Mouse (Mus musculus) heart, embryonic 16.5 days (tissue): ENCODE results near the gene Tlk2. TPM values are rescaled to one million over a fixed set of nuclear protein-coding genes. Genes with fewer than 3 reads are reported as not detected.

Experiments
- ATAC-seq: fragments of 200-750 bp; cut with Nextera tagmentation; replicated peaks from 2 replicates; pipeline ENCODE4 v1.8.0; 2017; ENCODE audit warnings: moderate number of reproducible peaks; ENCODE audit not compliant: insufficient read depth, low FRiP score; ENCODE audit errors: extremely low read depth
- H3K27ac ChIP-seq: fragments of 300-500 bp; sonication (generic); 2 replicates; pipeline ENCODE4 v1.5.1; 2014; ENCODE audit warnings: mild to moderate bottlenecking, low read length, control low read depth, moderate library complexity
- H3K27me3 ChIP-seq: fragments of 300-500 bp; sonication (generic); 2 replicates; pipeline ENCODE4 v1.6.1; 2014; ENCODE audit warnings: low read length, mixed read lengths; ENCODE audit not compliant: control insufficient read depth, insufficient read depth
- H3K36me3 ChIP-seq: fragments of 300-500 bp; sonication (generic); 2 replicates; pipeline ENCODE4 v1.6.1; 2014; ENCODE audit not compliant: control insufficient read depth, insufficient read depth
- H3K4me1 ChIP-seq: fragments of 300-500 bp; sonication (generic); 2 replicates; pipeline ENCODE4 v1.6.1; 2014; ENCODE audit warnings: low read length, mixed read lengths; ENCODE audit not compliant: control insufficient read depth, insufficient read depth
- H3K4me2 ChIP-seq: fragments of 300-500 bp; sonication (generic); 2 replicates; pipeline ENCODE4 v1.6.1; 2014; ENCODE audit warnings: low read depth, mild to moderate bottlenecking, control low read depth, low read length
- H3K4me3 ChIP-seq: fragments of 300-500 bp; sonication (generic); 2 replicates; pipeline ENCODE4 v1.5.1; 2014; ENCODE audit warnings: mild to moderate bottlenecking, control low read depth, low read length
- H3K9ac ChIP-seq: fragments of 300-500 bp; sonication (generic); 2 replicates; pipeline ENCODE4 v1.6.1; 2014; ENCODE audit warnings: low read length, control low read depth
- H3K9me3 ChIP-seq: fragments of 300-500 bp; sonication (generic); replicated peaks from 2 replicates; pipeline ENCODE4 v1.6.1; 2016; ENCODE audit warnings: low read length; ENCODE audit not compliant: control insufficient read depth
- WGBS: fragments of 180-500 bp; shearing (Covaris S2); extraction: QIAGEN DNeasy Blood & Tissue Kit; methylation state at CpG from one replicate; pipeline ENCODE4 v1.1.7; 2014; 5-methylcytosine and 5-hydroxymethylcytosine counted together
- polyA plus RNA-seq: library from polyadenylated mRNA; unstranded; fragments of >200 nt; fragmentation: Nextera tagmentation; extraction: Ambion mirVana; gene quantifications from 2 replicates; pipeline ENCODE4 v1.2.1, GENCODE M21; 2015

Gene Tlk2
- polyA plus RNA-seq, 1 experiment from 2014 or later = 12.9 TPM

DNA sequence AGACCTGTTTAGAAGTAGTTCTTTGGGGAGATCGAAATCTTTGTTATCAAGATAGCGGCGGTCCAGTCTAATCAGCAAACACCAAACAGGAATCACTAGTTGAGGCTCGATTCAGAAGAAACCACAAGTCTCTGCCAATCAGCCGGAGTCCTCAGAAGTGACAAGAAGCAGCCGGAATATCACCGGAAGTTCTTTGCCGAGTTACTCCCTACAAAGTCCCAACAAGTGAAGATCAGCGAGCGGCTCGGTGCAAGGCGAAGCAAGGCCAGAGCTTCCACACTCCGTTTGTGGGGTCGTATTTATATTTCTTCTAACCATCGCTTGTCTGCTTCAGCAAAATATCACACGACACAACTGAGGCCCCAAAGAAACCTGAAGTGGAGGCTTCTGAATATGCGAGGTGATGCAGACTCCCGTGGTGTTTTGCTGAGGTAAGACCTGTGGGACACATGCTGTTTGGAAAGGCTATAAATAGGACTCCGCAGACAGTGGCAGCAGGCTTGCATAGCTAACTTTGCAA is 21.8 kb upstream of the Tlk2 start:
- H3K9me3 ChIP-seq = no peaks in the 10 kb centered on the region
- peak overlapping the region; percentile 9 for H3K4me3 ChIP-seq
- peak overlapping the region; percentile 78 for H3K27ac ChIP-seq
- H3K4me1 ChIP-seq = peaks cover 21% of the 10 kb centered on the region
- peak overlapping the region; percentile 44 for H3K4me2 ChIP-seq
- peak overlapping the region; percentile 34 for H3K9ac ChIP-seq
- H3K27me3 ChIP-seq = no peaks in the 10 kb centered on the region
- no peaks in the 10 kb centered on the region for H3K36me3 ChIP-seq
- WGBS = 53% methylated on average over 19 of the region's 19 CpGs
- ATAC-seq = 0 out of 2 replicates have a peak, but pooled peaks have one; percentile 16

DNA sequence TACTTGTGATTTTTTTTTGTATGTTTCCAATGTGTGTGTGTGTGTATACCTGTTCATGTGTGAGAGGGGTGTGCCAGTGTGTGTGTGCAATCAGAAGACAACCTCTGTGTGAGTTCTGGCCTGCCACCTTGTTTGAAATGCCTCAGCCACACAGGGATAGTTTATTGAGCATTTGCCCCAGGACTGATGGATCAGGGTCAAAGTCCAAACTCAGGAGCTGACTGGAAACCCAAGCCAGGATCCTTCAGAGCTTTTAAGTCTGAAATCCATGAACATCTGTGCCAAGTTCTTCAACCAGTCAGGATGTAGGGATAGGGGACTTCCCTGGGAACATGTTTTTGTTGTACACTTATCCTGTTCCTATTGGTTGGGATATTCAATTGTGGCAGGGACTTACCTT is 20.6 kb upstream of the Tlk2 start:
- H3K36me3 ChIP-seq = no peaks in the 10 kb centered on the region
- H3K4me3 ChIP-seq = no peak overlapping the region
- no peak for ATAC-seq
- no peak overlapping the region for H3K9ac ChIP-seq
- H3K27ac ChIP-seq = no peak overlapping the region
- peaks cover 5% of the 10 kb centered on the region for H3K9me3 ChIP-seq
- peaks cover 16% of the 10 kb centered on the region for H3K4me1 ChIP-seq
- H3K4me2 ChIP-seq = no peak overlapping the region
- no peaks in the 10 kb centered on the region for H3K27me3 ChIP-seq

GRCm38 (mm10) chr11:105159673-105160360 is 18.8 kb upstream of the Tlk2 start:
- Histone ChIP-seq H3K4me2 (no peak overlapping the region), H3K27me3 (0 out of 2 replicates have a peak, but pooled peaks cover 2% of the 10 kb centered on the region), H3K4me3 (no peak overlapping the region), H3K27ac (no peak overlapping the region), H3K9me3 (peaks cover 10% of the 10 kb centered on the region), H3K36me3 (no peaks in the 10 kb centered on the region), H3K9ac (no peak overlapping the region), H3K4me1 (0 out of 2 replicates have a peak, but pooled peaks cover 6% of the 10 kb centered on the region)
- 55% methylated on average over 6 of the region's 6 CpGs for whole genome bisulfite sequencing
- no peak for ATAC-seq

DNA sequence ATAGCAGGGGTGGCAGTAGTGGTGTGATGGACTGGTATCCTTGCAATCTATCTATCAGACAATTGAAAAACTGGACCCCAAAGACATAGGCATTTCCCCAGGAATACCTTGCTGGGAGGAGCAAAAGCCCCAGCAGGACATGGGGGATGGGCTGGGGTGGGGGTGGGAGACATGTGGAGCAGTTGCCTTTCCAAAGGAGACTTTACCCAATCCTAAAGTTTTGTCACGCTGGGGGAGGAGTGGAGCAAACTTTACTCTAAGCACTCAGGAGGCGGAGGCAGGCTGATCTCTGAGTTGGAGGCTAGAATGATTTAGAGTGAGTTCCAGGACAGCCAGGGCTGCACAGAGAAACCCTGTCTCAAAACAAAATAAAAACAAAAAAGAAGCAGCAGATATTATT is 17.2 kb upstream of the Tlk2 start:
- no peaks in the 10 kb centered on the region for H3K36me3 ChIP-seq
- no peak overlapping the region for H3K4me3 ChIP-seq
- peaks cover 10% of the 10 kb centered on the region for H3K9me3 ChIP-seq
- no peak overlapping the region for H3K4me2 ChIP-seq
- ATAC-seq = no peak
- 0 out of 2 replicates have a peak, but pooled peaks cover 2% of the 10 kb centered on the region for H3K4me1 ChIP-seq
- WGBS = 89% methylated on average over 2 of the region's 2 CpGs
- H3K27ac ChIP-seq = no peak overlapping the region
- H3K27me3 ChIP-seq = 0 out of 2 replicates have a peak, but pooled peaks cover 2% of the 10 kb centered on the region
- no peak overlapping the region for H3K9ac ChIP-seq

DNA sequence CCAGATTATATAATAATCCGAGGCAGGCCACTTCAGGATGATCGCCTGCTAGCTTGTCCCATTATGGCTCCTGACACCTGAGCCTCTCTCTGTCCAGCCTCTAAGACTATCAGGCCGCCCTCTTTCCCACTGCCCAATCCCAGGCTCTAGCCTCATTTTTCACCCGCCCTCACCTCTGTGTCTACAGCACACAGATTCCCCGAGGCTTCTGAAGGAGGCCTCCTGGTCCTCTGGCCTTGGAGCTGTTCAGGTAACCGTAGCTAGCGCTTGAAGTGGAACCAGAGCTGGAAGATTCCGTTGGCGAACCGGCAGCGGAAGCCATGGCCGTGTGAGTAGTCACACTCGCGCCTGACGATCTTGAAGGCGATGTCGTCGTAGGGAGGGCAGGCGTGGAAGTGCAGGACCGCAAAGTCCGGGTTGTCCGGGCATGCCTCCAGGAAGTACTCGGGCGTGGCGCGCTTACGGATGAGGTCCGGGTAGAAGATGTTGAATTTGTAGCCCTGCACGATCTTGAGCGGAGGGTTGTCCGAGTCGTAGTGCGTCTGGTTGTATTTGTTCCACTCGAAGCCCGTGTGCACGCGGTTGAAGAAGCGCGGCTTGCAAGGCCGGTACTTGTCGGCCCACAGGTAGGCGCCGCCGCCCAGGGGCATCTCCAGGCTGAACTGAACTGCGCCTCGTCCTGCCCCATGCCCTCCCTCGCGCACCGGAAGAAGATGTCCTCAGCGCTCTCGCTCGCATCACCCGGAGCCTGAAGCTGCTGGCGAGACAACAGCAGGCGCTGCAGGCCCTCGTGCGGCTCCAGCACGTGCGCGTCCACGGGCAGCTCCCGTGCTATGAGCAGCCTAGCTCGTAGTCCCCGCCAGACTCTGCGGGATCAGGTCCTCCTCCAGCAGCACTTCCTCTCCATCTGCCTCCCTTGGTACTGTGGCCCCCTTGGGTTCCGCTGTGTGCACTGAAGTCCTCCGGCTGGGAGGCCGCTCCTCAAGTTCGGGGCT is 13.8 kb upstream of the Tlk2 start:
- no peak overlapping the region for H3K4me3 ChIP-seq
- H3K4me1 ChIP-seq = no peaks in the 10 kb centered on the region
- H3K9ac ChIP-seq = no peak overlapping the region
- WGBS = 71% methylated on average over 69 of the region's 69 CpGs
- H3K36me3 ChIP-seq = no peaks in the 10 kb centered on the region
- 0 out of 2 replicates have a peak, but pooled peaks cover 2% of the 10 kb centered on the region for H3K27me3 ChIP-seq
- ATAC-seq = no peak
- no peak overlapping the region for H3K27ac ChIP-seq
- peaks cover 10% of the 10 kb centered on the region for H3K9me3 ChIP-seq
- no peak overlapping the region for H3K4me2 ChIP-seq

DNA sequence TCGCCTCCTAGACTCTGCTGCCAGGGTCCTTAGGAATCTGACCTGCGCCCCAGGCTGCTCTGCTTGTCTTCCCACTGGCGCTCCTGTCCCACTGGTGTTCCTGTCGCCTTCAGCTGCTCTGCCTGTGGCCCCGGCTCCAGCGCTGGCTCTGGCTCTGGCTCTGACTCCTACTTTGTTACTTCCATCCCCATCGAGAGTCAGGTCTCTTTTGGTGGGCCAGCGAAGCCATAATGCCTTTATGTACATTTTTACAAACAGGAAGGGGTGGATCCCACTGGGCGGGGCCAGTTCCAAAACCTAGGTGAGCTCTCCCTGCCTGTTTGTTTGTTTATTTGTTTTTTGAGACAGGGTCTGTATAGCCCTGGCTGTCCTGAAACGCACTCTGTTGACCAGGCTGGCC is 11.8 kb upstream of the Tlk2 start:
- H3K36me3 ChIP-seq = no peaks in the 10 kb centered on the region
- H3K27ac ChIP-seq = no peak overlapping the region
- 0 out of 2 replicates have a peak, but pooled peaks cover 2% of the 10 kb centered on the region for H3K27me3 ChIP-seq
- peaks cover 10% of the 10 kb centered on the region for H3K9me3 ChIP-seq
- H3K4me1 ChIP-seq = no peaks in the 10 kb centered on the region
- no peak for ATAC-seq
- H3K4me3 ChIP-seq = no peak overlapping the region
- 87% methylated on average over 10 of the region's 10 CpGs for WGBS
- H3K9ac ChIP-seq = no peak overlapping the region
- no peak overlapping the region for H3K4me2 ChIP-seq

GRCm38 (mm10) chr11:105179523-105179922 is 916 bp downstream of the Tlk2 start:
- Histone ChIP-seq H3K27me3 (no peaks in the 10 kb centered on the region), H3K9ac (peak overlapping the region; percentile 98; the same call in 1 of the 2 replicates), H3K9me3 (no peaks in the 10 kb centered on the region), H3K4me1 (peaks cover 22% of the 10 kb centered on the region), H3K36me3 (peaks cover 4% of the 10 kb centered on the region), H3K27ac (peak overlapping the region; percentile 97), H3K4me2 (peak overlapping the region; percentile 95), H3K4me3 (peak overlapping the region; percentile 62)
- no peak for ATAC-seq
- 65% methylated on average over 4 of the region's 4 CpGs for WGBS

GRCm38 (mm10) chr11:105180471-105181091 is 2.0 kb downstream of the Tlk2 start:
- peak; percentile 8 for ATAC-seq
- 1% methylated on average over 35 of the region's 35 CpGs for WGBS

More at GRCm38 (mm10) chr11:105180471-105181091, 2.0 kb downstream of the Tlk2 start:
- peak overlapping the region; percentile 95 for H3K4me2 ChIP-seq
- H3K36me3 ChIP-seq = peaks cover 12% of the 10 kb centered on the region
- H3K4me3 ChIP-seq = peak overlapping the region; percentile 62
- peak overlapping the region; percentile 97 for H3K27ac ChIP-seq
- H3K9me3 ChIP-seq = no peaks in the 10 kb centered on the region
- H3K4me1 ChIP-seq = peaks cover 22% of the 10 kb centered on the region
- H3K27me3 ChIP-seq = no peaks in the 10 kb centered on the region
- peak overlapping the region; percentile 98 for H3K9ac ChIP-seq
